Mouse (Mus musculus) natural killer cell, adult 2 months (primary cell): ENCODE results near the gene Pcdh9.

Experiments
- DNase-seq, 2 experiments: peaks; one replicate each; pipeline ENCODE4 v3.0.0; 2022; ENCODE audit warnings: low spot score in 2 of 2

The Pcdh9 gene

DNA sequence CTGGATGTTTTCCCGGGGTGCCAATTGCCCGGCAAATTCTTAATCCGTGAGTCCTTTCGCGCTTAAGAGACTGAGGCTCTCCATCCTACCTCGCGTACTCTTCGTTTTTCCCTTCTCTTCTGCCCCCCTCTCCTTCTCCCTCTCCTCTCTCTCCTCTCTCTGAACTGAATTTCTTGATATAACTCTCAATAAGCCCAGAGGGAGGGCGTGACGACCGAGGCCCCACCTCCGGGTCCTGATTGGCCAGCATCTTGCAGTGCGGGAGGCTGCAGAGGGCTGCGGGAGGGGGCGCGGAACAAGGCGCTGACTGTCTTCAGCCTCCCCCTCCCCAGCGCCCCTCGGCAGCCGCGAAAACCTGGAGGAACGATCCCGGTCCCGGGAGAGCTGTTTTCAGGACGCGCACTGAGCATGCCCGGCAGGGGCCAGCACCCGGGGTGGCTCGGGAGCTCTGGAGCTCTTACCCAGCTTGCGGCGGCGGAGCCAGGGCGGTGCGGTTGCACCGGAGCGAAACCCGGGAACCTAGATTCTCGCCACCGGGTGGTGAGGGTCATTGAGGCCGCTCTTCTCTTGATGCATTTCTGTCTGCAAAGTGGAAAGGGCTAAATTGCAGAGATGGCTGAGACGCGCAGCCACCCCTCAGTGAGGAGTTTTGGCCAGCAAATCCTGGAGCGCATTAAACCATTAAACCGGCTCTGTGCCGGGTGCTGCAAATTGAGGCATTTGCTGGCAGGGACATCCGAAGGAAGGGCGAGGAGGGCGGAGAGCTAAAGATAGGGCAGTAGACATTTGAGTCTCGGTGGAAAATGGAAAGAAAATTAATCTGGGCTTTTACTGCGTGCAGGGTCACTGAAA, at the start of gene Pcdh9:
Gene Pcdh9, minus strand, starts transcription at position 161 of the 852 bp plus-strand sequence.
- no peak for DNase-seq

DNA sequence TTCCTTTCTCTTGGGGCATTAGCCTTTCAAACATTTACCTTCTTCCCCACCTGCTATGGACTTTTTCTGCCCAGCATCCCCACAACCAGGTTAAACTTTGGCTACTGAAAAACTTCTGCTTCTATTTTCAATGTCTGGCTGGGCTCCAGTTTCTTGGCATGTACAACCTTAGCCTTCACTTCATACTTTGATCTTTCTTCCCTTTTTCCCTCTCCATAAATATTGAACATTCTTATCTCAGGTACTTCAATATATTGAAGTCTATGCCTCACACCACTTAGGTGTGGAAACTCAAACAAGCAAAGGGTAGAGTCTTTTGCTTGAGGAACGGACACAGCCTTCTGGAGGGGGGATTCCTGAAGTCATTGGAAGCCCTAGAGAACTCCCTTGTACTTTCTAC, 16.4 kb upstream of the Pcdh9 start:
- no peak for DNase-seq

DNA sequence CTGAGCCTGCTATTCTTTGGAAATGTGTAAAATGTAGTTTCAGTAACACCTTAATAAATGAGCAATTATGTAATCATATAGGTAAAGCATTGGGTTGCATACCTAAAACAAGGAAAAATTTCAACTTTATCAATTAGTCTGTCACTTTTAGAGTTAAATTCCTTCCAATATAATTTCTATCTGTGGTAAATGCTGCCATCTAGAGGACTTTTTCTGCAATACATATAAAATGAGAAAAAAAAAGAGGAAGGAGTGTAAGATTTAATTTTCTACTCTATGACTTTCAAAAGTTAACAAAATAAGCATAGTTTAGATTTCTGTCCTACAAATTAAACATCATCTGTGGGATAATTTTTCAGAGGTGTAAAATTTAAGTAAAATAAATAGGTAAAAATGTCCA, 8.1 kb upstream of the Pcdh9 start:
- no peak for DNase-seq

DNA sequence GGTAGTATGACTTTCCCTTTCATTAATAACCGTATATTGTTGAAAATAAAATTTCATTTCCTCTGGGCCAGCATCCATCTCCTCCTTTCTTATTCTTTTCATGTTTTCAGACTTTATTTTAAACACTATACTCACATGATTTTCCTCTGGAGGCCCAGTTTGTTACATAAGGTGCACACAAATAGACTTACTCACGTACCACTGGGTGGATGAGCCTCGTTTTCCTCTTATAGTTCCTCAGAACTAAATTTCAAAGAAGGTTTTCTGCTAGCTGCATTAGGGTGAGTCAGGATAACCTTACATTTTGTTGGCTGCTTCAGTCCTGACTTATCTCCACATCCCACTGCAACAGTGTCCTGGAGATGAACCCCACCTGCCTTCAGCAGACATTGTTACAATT, 4.7 kb upstream of the Pcdh9 start:
- DNase-seq: no peak

DNA sequence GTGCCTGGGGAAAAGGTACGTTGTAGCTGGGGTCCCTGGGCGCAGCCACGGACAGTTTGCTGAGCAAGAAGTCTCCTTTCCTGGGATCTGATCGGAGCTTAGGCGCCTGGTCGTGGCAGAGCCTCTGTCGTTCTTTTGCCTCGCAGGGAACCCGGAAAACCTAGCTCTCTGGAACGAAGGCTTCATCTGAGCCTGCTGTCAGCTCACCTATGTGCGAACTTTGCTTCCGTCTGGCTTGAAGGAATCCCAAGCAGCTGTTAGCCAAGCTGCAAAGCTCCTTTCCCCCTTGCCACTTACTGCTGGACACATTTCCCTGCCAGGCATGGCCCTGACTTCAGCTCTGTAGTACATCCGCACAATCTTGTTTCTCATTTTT, 880 bp upstream of the Pcdh9 start:
- DNase-seq: no peak

DNA sequence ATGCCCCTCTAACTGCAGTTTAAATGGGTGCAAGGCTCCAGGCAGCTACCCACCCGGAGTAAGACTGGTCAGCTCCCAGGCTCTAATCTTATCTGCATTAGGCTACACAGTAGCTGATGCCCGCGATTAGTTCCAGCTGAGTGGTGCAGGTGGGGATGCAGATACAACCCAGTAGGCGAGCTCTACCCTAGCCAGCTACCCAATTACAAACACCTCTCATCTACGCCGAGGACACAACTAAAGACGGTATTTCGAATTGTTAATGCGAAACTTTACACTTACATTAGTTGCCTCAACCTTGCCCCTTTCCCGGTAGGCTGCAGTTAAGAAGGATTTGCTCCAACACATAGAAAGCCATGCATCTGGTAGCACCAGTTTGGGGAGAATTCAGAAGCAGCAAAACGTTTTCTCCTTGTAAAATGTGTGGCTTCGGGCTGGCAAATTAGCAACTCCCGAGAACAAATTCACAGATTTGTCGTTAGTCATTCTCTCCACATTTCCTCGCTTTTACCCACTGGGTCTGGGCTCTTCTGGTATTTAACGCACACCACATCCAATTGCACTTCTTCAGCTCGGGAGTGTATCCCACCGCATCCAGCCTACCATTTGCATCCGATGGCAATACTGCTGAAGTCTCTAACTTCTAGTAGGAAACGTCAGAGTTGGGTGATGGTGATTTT, 500 bp downstream of the Pcdh9 start:
- no peak for DNase-seq

DNA sequence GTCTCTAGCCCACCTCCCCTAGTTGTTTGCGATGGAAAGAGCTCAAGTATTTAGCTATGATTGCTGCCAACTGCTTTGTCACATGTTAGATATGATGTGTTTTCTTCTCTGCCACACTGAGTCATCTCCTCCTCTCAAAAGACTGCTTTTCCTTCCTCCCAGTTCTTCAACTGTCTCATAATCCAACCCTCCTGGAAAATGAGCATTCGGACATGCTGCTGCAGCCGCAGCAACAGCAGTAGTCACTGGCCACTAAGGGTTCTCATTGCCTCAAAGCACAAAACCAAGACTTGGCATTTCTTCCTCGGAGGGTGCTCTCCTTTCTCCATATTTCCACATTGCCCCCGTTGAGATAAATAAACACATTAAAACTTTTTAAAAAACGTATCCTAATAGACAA, 1.2 kb downstream of the Pcdh9 start:
- no peak for DNase-seq

DNA sequence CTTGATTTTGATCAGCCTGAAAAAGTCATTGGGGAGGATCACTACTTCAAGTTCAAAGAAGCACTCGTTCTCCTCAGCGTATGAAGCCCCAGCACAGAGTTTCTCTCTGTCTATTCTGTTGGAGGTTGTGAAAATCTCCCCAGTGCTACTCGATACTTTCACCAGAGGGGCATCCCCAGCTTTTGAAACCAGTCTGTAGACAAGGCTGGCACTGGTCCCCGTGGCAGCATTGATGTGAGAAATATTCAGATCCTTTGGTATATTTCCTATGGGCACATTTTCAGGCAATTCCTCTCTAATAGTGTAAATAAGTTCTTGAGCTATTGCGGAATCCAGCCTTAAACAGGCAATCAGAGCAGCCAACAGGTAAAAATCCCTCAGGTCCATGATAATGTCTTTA, 2.1 kb downstream of the Pcdh9 start:
- DNase-seq: no peak

DNA sequence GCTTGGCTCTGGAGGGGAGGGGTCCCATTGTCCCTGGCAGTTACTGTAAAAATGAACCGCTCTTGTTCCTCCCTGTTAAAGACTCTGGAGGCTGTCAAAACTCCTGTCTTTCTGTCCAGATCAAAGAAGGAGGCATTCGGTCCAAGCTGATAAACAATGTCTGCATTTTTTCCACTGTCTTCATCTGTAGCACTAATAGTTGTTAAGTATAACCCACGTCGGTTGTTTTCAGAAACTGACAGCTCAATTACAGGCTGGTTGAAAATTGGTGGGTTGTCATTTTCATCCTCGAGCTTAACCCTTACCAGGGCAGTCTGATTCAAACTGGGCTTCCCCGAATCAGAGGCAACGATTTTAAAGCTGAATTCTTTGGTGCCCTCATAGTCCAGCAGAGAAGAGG, 3.4 kb downstream of the Pcdh9 start:
- DNase-seq: no peak

DNA sequence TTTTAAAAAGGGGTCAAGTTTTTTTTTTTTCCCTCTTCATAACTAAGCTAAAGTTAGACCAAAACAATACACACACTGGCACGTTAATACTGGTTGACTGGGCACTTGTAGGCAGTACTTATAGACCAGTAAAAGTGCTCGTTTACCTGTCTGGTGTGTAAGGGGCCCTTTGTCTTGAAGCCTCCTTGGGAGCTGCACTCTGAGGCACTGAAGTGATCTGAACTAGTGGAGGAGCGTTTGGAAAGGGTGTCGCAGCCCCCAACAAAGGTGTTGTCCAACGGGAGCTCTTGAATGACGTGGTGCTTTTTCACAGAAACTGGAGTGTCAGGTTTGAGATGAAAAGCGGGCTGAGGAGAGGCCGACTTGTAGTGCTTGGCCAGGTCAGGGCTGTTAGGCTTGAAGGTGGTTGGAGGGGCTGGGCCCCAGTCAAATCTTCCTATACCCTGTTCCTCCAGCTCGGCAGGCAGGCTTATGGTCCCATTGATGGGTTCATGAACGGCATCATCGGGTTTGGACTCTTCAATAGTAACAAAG, 4.9 kb downstream of the Pcdh9 start:
- no peak for DNase-seq

DNA sequence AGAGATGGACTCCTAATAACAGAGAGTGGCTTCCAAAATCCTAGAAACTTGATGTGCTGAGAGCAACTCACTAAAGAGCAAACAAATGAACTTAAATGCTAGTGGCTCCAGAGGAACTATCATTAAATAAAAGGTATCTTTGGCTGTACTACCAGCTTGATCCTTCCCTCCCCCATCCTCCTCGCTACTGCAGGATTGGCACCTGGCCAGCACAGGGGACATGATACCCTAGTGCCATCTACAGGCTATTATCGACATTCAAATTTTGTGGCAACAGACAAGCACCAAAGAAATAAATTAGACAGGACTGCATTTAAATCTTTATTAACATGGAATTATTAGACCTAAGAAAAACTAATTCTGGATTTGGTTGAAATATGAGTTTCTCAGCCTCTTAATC, 6.0 kb downstream of the Pcdh9 start:
- no peak for DNase-seq

DNA sequence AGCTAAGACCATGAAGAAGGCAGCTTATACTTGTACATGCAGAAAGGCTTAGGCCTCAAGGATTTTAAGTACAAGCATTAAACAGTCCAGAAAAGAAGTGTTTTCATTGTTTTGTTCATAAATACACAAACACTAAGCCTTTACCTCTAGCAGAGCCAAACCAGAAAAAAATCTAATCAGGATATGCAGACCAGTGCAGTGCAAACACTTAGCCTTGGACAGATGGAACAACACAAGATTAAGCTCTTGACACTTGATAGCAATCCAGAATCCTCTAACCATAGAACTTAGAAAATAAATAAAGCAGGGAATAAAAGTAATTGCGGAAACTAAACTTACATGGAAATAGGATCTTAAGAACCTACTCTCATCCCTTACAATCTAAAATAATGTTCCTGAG, 10.4 kb downstream of the Pcdh9 start:
- no peak for DNase-seq

DNA sequence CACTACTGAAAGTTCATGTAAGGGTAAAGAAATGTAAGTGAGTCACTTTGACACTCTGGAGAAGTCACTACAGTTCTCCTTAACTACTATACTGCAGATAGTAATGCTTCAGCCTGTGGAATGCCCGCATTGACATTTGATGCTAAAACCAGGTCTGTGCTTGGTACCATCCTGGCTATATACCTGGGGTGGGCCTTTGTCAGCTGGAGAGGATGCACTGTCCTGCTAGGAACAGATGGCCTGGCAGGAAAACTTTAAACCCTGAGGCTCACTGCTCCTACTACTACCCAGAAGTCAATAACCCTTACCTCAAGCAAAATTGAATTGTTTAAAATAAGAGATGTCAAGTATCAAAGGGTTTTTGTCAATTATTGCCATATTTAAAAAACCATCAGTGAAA, 14.5 kb downstream of the Pcdh9 start:
- no peak for DNase-seq

DNA sequence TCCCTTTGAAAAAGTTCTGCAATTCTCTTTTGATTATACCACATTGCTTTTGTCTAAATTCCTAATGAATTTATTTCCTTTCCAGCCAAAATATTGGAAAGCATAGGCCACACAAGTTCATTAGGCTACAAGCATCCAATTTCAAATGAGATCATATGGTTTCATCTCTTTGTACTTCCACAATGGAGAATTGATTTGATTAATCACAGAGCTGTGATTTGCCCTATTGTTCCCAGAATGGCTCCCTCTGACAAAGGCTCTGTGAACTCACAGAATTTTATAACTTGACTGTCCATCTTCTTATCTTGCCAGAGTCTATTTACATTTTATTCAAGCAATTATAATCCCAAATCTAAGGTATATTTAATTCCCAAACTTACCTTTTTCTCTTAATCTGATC, 22.3 kb downstream of the Pcdh9 start:
- DNase-seq: no peak

DNA sequence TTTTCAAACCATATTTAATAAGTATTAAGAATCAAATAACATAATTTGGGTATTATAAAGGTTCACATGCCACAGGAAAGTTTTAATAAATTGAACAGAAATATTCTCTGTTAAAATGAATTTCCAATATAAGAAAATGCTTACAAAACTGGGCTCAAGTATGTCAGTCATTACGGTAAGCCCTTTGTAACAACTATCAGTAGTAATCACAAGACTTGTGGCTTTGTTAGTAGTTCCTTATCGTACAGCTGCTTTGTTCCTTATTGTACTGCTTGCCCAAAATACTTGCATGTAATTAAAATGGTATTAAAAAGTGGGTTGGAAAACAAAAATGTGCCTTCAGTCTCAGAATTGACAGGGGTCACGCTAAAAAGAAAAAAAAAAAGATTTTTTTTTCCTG, 32.4 kb downstream of the Pcdh9 start:
- no peak for DNase-seq

DNA sequence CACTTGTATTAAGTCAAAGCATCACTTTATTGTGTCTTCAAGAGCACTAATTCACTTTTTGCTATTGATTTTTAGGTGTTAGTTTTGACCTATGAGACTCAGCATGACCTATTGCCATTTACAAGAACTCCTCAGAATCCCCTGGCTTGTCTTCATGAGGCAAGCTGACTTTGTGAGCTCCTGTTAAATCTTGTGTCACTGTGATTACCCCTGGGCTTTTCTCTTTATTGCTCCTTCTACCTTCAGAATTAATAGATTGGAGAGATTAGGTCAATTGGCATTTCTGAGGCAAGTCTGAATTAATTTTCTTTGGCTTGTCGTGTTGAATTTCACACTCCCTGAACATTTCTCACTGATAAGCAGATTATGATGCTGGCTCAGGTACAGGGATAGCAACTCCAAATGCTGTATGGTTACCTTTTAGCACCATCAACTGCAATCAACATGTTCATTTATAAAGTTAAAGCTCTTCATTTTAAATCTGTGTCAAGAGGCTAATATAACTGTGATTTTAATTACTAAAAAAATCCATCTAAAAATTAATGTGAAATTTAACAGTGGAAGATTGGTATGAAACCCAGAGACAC, 44.3 kb downstream of the Pcdh9 start:
- no peak for DNase-seq

DNA sequence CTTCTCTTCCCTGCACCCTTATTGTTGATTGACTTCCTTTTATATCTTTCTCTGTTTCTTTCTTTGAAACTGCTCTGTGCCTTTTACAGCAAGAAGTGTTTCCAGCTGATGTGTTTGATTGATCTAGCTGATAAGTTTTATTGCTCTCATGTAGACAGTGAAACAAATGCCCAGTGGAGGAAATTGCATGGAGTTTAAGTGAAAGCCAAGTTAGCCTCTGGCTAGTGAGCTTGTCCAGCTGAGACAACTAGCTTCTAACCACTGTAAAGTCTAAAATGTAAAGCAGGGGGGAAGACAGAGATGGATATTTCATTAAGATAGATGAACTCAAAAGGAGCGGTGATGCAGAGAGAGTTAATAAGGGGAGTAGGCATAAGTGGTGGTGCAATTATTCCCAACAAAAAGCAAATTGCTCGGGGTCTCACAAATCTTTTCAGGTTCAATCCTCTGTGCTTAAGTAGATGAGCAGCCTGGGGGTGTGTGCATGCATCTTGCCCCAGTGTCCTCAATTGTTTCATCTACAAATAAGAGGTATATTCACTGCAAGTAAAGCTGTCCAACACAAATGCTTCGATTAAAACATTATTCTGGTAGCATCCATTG, 47.7 kb downstream of the Pcdh9 start:
- DNase-seq: no peak

DNA sequence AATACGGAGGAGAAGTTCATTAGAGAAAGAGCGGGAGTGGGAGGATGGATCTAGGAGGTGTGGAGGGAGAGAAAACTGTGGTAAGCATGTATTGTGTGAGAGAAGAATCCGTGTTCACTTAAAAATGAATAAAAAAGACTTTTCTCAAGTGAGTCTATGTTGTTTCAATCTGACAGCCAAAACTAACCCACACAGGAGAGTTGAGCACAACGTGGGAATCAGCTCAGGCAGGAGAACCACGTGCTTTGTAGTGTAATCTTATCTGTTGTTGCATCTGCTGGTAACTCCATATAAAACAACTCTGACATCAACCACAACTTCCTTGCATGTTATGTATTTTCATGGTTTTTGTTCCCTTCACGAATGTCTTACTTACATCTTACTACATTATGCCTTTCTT, 58.0 kb downstream of the Pcdh9 start:
- no peak for DNase-seq

DNA sequence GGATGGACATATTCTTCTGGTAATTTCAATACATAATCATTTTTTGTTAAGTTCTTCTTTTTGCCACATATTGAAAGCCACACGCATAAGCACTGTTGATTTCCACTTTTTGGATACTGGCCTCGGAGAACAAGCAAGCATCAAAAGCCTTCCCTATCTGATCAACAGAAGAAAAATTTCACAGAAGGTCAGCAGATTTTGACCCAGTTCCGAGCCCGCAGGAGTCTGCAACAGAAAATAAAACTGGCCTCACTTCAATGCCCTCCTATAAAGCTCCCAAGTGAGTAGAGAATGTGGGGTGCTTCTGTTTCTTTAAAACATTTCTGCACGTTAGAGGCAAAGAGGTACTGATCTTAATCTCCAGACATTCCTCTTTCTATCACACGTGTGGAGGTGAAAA, 63.3 kb downstream of the Pcdh9 start:
- no peak for DNase-seq

DNA sequence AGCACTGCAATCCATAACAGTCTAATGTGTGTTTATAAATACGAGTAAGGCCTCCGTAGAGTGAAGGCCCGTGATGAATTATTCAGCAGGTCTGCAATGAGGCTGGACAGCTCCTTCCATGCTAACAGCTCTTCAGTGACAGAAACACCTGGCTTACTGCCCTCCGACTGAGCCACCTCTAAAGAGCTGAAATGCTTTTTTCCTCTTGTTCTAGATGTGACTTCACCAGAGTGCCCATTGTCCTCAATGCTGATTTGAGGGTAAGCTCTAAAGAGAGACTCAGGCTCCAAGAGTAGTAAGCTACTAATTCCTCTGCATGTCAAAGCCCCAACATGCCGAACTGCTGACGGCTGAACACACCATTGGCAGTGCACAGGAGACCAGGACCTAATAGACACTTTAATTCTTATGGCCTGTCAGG, 64.4 kb downstream of the Pcdh9 start:
- DNase-seq: no peak

DNA sequence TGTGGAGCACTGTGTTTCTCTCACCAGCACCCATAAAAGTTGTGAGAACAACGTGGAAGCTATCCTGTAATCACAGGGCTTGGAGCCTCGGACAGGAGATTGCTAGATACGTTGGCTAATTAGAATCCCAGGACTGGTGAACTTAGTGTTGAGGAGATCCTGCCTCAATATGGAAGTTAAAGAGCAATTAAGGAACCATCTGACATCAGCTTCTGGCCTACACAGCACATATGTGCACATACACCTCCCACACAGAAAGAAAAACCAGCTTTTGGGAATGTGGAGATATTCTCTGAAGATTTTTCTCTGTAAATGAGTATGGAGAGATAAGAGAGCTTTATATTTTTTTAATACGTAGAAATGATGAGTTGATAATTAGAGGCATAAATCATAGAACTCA, 71.6 kb downstream of the Pcdh9 start:
- DNase-seq: no peak

DNA sequence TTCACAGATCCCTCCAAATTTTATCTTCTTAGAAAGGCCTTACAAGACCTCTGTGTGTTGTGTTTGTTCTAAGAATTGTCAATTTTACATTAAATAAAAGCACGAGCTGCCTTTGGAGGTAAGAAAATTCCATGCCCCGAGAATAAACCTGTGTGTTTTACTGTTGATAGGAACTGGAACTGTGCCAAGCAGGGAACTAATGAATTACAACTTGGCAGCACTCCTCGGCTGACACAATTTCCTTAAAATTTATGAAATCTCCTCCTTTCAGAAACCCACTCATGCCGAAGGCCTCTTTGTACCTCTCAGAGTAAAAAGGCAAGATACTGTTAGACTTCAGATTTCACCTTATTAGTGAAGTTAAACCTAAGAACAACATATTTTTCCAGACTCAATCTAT, 72.9 kb downstream of the Pcdh9 start:
- no peak for DNase-seq

DNA sequence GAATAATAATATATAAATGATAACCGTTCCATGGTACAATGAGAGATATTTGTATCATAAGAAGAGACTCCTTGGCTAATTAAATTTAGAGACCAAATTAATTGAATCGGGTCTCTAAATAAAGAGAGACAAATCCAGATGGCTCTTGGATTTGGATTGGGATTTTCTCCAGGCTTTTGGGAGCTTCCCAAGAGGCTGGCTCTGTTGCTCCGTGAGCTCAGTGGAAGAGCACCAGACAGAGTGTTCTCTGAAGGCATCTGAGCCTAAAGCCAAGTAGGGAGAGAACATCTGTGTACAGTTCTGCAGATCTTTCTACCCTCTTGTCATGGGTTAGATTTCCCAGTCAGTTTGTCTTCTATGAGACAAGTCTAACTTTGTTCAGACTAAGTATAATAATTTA, 95.9 kb downstream of the Pcdh9 start:
- DNase-seq: no peak
